Mouse (Mus musculus): Measurements from ENCODE around the gene Hoxa5.

Gene Hoxa5

DNA sequence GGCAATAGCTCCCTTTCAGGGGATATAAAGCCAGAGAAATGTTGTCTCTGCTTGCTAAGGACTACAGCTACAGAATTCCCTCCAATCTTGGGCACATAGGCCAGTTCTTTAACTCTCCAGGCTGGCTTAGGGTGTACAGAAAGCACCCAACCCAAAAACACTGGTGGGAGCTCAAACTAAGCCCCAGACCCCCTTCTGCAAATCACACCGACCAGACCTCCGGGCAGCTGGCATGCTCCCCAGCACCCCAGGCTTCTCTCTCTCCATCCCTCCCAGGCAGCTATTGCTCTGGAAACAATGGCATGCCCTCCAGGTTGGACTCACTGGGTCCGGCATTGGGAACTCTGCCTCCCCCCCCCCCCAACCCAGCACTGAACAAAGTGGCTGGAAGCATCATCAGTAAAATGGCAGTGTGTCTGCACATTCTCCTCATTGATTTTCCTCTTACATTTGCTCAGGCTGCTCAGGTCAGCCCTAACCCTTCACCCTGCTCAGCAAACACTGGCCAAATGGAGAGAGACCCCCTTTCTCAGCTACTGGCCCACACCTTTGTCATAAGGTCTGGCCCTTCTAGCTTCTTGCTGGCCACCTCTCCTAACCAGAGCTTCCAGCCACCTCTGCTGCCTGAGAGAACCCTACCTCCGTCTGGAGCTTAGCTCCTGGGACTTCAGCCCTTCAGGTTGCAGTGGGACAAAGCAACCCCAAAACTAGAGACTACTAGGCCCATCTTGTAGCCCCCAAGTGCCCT, 25.3 kb downstream of the Hoxa5 start:
- DNase-seq (ENCODE audit: low read depth, low spot score) = no peak

GRCm38 (mm10) chr6:52177806-52178205, 26.6 kb downstream of the Hoxa5 start:
- DNase-seq (ENCODE audit: low read depth, low spot score) = no peak

GRCm38 (mm10) chr6:52177061-52177735, 27.2 kb downstream of the Hoxa5 start, which contains the start of gene 5730596B20Rik:
5730596B20Rik (plus strand) TSS chr6:52177498.
- no peak for DNase-seq (ENCODE audit: low read depth, low spot score)

DNA sequence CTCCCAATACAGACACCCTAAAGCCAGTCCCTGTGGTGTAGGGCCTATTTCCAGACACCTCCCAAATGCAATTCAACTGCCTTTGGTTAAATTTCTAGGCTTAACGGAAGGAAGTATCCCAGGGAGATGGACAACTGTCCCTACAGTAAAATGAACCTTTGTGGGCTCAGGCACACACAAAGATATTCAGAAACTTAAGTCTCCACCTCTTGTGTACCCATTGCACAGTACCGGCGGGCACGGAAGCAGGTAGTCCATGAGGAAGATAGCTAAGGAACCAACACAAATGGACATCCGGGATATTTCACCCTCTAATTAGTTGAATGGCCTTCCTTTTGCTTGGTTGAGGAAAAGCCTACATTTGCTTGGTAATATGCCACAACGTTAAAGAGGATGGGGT, 28.0 kb downstream of the Hoxa5 start:
- no peak for DNase-seq (ENCODE audit: low read depth, low spot score)

DNA sequence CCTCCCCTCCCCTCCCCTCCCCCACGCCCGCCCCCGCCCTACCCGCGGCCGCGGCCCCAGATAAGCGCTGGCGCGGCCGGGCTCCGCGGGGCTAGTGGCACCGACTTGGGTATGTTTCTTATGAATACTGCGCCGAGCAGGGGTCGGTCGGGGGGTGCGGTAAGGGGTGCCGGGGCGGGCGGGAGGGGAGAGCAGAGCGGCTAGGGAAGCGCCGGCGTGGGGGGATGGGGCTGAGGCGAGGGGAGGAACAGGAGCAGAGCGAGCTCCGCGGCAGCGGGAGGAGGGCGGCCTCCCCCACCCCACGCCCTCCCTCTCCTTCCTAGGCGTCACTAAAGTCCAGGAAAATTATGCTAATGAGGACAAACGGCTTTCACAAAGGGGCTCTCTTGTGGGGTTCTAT, 28.5 kb downstream of the Hoxa5 start:
- DNase-seq (ENCODE audit: low read depth, low spot score) = no peak

GRCm38 (mm10) chr6:52174968-52175751, 29.2 kb downstream of the Hoxa5 start:
- DNase-seq (ENCODE audit: low read depth, low spot score) = no peak

GRCm38 (mm10) chr6:52173648-52174047, 30.7 kb downstream of the Hoxa5 start:
- DNase-seq (ENCODE audit: low read depth, low spot score) = no peak

GRCm38 (mm10) chr6:52172501-52172900, 31.9 kb downstream of the Hoxa5 start:
- no peak for DNase-seq (ENCODE audit: low read depth, low spot score)

- no peak for DNase-seq (ENCODE audit: low read depth, low spot score)
Measured at GRCm38 (mm10) chr6:52171938-52172337, 32.4 kb downstream of the Hoxa5 start.

DNA sequence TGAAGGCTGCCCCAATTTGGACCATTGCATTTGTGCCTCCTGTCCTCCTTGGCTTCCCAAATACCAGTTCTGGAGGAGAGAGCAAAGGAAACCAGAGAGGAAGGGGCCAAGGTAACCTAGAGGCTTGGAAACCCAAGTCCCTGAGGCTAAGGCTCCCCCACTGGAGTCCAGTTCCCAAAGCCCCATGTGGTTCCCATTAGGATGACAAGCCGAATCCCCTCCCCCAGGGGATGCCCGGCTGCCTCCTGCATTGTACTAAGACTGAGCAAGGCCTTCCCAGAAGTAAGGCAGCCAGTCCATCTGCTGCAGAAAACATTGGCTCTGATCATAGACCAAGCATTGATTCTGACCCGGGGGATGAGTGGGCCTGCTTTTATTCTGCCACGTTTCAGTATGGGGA, 33.1 kb downstream of the Hoxa5 start:
- no peak for DNase-seq (ENCODE audit: low read depth, low spot score)

- DNase-seq (ENCODE audit: low read depth, low spot score) = no peak
Measured at GRCm38 (mm10) chr6:52170898-52171223, 33.5 kb downstream of the Hoxa5 start.

GRCm38 (mm10) chr6:52170166-52170897, 34.1 kb downstream of the Hoxa5 start:
- DNase-seq (ENCODE audit: low read depth, low spot score) = no peak

DNA sequence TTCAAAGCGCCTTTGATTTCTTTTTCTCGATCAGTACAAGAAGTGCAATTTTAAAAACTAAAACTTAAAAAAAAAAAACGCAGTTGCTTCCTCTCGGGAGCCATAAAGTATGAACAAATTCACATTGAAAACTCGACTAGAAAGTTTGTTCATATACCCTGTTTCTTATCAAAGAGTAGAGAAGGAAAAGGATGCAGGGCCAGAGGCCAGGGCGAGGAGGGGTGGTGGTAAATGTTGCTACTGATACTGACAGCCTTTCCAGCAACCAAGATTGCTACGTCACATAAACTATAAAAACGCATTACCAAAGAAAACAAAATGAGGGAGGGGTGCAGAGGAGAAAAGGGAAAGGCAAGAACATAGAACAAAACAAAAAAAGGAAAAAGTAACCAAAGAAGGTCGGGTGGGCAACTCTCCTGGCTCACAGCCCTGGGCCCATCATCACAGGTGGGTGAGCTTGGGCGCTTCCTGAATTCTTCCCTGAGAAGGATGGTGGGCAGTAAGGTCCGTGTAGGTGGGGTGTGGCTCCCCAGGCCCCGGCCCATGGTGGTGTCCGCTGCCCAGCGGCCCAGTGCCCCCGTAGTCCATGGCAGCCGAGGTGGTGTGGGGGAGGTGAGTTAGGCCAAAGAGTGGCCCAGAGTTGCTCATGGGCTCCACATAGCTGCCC, 34.8 kb downstream of the Hoxa5 start:
- DNase-seq (ENCODE audit: low read depth, low spot score) = no peak

GRCm38 (mm10) chr6:52168191-52169055, 36.0 kb downstream of the Hoxa5 start:
- DNase-seq (ENCODE audit: low read depth, low spot score) = no peak

DNA sequence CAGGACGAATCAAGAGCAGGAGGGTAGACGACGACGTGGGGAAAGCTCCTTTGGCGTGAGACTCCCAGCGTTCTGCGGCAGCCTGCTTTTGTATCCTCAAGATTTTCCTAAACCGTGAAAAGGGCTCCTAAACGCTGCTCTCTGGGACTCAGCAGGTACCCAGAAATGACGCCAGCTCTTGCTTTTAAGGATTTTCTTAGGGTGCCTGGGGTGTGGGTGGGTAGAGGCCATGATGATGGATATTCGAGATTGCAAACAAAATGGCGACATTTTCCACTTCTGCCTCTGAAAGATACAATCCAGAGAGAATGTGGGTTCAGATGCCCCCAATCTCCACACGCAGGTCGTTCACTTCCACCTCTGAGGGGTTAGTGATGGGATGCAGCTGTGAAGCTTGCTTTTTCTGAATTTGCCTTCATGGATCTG, 36.6 kb downstream of the Hoxa5 start:
- no peak for DNase-seq (ENCODE audit: low read depth, low spot score)

DNA sequence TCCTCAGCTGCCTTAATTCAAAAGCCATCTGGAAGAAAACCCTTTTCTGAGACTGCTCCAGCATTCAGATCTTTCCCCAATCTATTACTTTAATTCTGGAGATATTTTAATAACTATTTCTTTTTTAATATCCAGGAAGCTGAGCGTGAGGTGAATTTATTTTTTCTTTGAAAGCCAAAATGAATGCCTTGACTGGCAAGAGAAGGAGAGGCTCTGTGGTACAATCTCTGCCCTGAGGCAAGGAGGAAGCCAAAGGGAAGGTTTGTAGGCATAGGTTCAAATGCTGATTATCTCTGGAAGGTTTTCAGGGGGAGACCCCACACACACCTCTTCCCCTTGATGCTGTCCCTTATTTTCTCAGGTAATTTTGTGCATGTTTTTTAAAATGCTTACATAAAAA, 37.2 kb downstream of the Hoxa5 start:
- DNase-seq (ENCODE audit: low read depth, low spot score) = no peak

GRCm38 (mm10) chr6:52166431-52167077, 37.8 kb downstream of the Hoxa5 start:
- DNase-seq (ENCODE audit: low read depth, low spot score) = no peak

DNA sequence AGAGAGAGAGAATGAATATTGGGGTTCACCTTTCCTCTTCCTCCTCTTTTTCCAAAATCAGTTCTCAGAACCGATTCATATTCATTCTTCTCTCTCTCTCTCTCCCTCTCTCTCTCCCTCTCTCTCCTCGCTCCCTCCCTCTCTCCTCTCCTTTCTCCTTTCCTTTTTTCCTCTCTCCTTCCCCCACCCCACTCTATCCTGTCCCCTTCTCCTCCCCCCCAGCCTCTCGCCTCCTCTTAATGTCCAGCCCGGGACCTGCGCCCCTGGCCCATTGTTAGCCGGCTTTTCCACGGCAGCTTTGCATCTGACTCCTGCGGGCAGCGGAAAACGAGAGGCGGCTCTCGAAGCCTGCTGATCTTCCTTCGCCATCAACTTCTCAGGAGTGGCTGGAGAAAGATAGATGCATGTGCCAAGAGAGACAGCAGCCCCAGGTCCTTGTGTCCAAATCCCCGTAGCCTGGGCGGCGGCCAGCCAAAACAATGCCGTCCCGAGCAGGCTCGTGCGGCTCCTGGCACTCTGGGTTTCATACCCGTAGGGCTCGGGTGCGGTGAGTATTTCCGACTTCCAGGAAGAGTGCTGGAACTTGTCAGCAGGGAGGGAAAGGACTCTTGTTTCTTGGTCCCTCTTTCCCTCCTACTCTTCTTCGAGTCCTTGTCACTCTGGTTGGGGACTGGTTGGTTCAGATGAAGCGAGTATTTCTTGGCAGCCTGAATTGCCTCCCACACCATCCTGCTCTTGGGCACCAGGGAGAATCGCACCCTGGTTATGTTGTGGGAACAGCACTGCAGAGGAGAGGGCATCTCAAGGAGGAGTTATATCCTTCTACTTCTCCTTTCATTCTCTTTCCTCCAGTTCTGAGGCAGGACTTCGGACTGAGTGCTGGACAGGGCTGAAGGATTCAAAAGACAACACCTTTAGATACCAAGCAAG, 38.7 kb downstream of the Hoxa5 start:
- no peak for DNase-seq (ENCODE audit: low read depth, low spot score)

Measured in retina, adult 2 months (tissue).